Mouse (Mus musculus): ENCODE results near the gene Peli3. TPM values are rescaled to one million over a fixed set of nuclear protein-coding genes. Genes with fewer than 3 reads are reported as not detected.
"Not testable (repeated sequence)": the region's sequence is repeated elsewhere in the genome, so short reads cannot be mapped to it uniquely, and the experiment has no call there.

Peli3 gene
- total RNA-seq (2021) = 10 to 100 TPM; 21.4 to 21.9 TPM
- long read RNA-seq, experiment 1, full-length matches to known transcripts = 11 of 32 reads
- long read RNA-seq, experiment 1, partial matches to known transcripts = 13 of 32 reads
- long read RNA-seq, experiment 1, other reads (novel, unspliced or antisense) = 8 of 32 reads
- long read RNA-seq, experiment 2, full-length matches to known transcripts = 13 of 40 reads
- long read RNA-seq, experiment 2, partial matches to known transcripts = 12 of 40 reads
- long read RNA-seq, experiment 2, other reads (novel, unspliced or antisense) = 15 of 40 reads

GRCm38 (mm10) chr19:4942551-4943252 is at the start of gene Peli3:
Peli3 (minus strand) TSS chr19:4943127.
- no peak for TF ChIP-seq CTCF (conservative IDR thresholded peaks at IDR 0.05)
- Histone ChIP-seq H3K27ac (peak within 1 kb of the TSS; percentile 87), H3K4me3 (peak within 1 kb of the TSS; percentile 55)
- DNase-seq (ENCODE audit: low spot score in 2 of 2) = peak; percentile 72 to 84

- no peak for TF ChIP-seq CTCF (conservative IDR thresholded peaks at IDR 0.05)
- Histone ChIP-seq H3K27ac (peak overlapping the region; percentile 83), H3K4me3 (no peak overlapping the region)
- DNase-seq (ENCODE audit: low spot score in 2 of 2) = no peak
Observed at GRCm38 (mm10) chr19:4992371-4992770, 49.4 kb upstream of the Peli3 start.

GRCm38 (mm10) chr19:4990716-4991115 is 47.8 kb upstream of the Peli3 start:
- H3K27ac ChIP-seq = peak overlapping the region; percentile 80

GRCm38 (mm10) chr19:4990256-4990625 is 47.3 kb upstream of the Peli3 start, which contains the start of gene Npas4:
Npas4 (minus strand) TSS chr19:4990316.
- peak within 1 kb of the TSS; percentile 92 for H3K27ac ChIP-seq
- DNase-seq (ENCODE audit: low spot score in 2 of 2) = no peak
- H3K4me3 ChIP-seq = peak within 1 kb of the TSS; percentile 77
- TF ChIP-seq CTCF (conservative IDR thresholded peaks at IDR 0.05) = no peak

More at GRCm38 (mm10) chr19:4990716-4991115, 47.8 kb upstream of the Peli3 start:
- TF ChIP-seq CTCF (conservative IDR thresholded peaks at IDR 0.05) = no peak
- DNase-seq (ENCODE audit: low spot score in 2 of 2) = peak; percentile 29 to 47
- H3K4me3 ChIP-seq = peak overlapping the region; percentile 38

GRCm38 (mm10) chr19:4989434-4990255 is 46.7 kb upstream of the Peli3 start:
- TF ChIP-seq CTCF (conservative IDR thresholded peaks at IDR 0.05) = no peak
- H3K27ac ChIP-seq = peak overlapping the region; percentile 92
- H3K4me3 ChIP-seq = peak overlapping the region; percentile 77
- DNase-seq (ENCODE audit: low spot score in 2 of 2) = peak; percentile 78 to 80

GRCm38 (mm10) chr19:4989013-4989412 is 46.1 kb upstream of the Peli3 start:
- Histone ChIP-seq H3K27ac (peak overlapping the region; percentile 92), H3K4me3 (peak overlapping the region; percentile 77)
- TF ChIP-seq CTCF (conservative IDR thresholded peaks at IDR 0.05) = no peak
- peak; percentile 34 to 62 for DNase-seq (ENCODE audit: low spot score in 2 of 2)

- TF ChIP-seq CTCF (conservative IDR thresholded peaks at IDR 0.05) = peak; percentile 95
- no peak overlapping the region for H3K27ac ChIP-seq
Observed at GRCm38 (mm10) chr19:4981767-4982166, 38.8 kb upstream of the Peli3 start.

GRCm38 (mm10) chr19:4968236-4968635 is 25.3 kb upstream of the Peli3 start:
- no peak for DNase-seq (ENCODE audit: low spot score in 2 of 2)
- H3K4me3 ChIP-seq = no peak overlapping the region
- TF ChIP-seq CTCF (conservative IDR thresholded peaks at IDR 0.05) = peak; percentile 63
- H3K27ac ChIP-seq = no peak overlapping the region

More at GRCm38 (mm10) chr19:4981767-4982166, 38.8 kb upstream of the Peli3 start:
- DNase-seq (ENCODE audit: low spot score in 2 of 2) = peak; percentile 75 to 83
- no peak overlapping the region for H3K4me3 ChIP-seq

GRCm38 (mm10) chr19:4961928-4962601 is 19.1 kb upstream of the Peli3 start, which contains the start of gene Mrpl11:
Mrpl11 (plus strand) TSS chr19:4962147.
- Histone ChIP-seq H3K27ac (peak within 1 kb of the TSS; percentile 95), H3K4me3 (peak within 1 kb of the TSS; percentile 72)
- peak; percentile 87 to 92 for DNase-seq (ENCODE audit: low spot score in 2 of 2)
- TF ChIP-seq CTCF (conservative IDR thresholded peaks at IDR 0.05) = peak; percentile 88

GRCm38 (mm10) chr19:4948641-4949040 is 5.7 kb upstream of the Peli3 start:
- DNase-seq (ENCODE audit: low spot score in 2 of 2); H3K4me3 ChIP-seq; H3K27ac ChIP-seq: not testable (repeated sequence)

- no peak for DNase-seq (ENCODE audit: low spot score in 2 of 2)
- no peak for TF ChIP-seq CTCF (conservative IDR thresholded peaks at IDR 0.05)
- Histone ChIP-seq H3K4me3 (no peak overlapping the region), H3K27ac (no peak overlapping the region)
Observed at GRCm38 (mm10) chr19:4945540-4945939, 2.6 kb upstream of the Peli3 start.

GRCm38 (mm10) chr19:4943253-4943588 is 294 bp upstream of the Peli3 start:
- no peak for DNase-seq (ENCODE audit: low spot score in 2 of 2)
- Histone ChIP-seq H3K27ac (peak overlapping the region; percentile 33; the same call in 1 of the 2 replicates), H3K4me3 (peak overlapping the region; percentile 55)
- TF ChIP-seq CTCF (conservative IDR thresholded peaks at IDR 0.05) = no peak
